Mouse (Mus musculus) liver, adult (tissue): Measurements from ENCODE around the gene Nr2e1.

Experiments
- GATA4 ChIP-seq: IDR thresholded peaks from 2 replicates; pipeline ENCODE4 v1.6.1; 2014; ENCODE audit warnings: mild to moderate bottlenecking, low read length; ENCODE audit not compliant: insufficient replicate concordance

The Nr2e1 gene

DNA sequence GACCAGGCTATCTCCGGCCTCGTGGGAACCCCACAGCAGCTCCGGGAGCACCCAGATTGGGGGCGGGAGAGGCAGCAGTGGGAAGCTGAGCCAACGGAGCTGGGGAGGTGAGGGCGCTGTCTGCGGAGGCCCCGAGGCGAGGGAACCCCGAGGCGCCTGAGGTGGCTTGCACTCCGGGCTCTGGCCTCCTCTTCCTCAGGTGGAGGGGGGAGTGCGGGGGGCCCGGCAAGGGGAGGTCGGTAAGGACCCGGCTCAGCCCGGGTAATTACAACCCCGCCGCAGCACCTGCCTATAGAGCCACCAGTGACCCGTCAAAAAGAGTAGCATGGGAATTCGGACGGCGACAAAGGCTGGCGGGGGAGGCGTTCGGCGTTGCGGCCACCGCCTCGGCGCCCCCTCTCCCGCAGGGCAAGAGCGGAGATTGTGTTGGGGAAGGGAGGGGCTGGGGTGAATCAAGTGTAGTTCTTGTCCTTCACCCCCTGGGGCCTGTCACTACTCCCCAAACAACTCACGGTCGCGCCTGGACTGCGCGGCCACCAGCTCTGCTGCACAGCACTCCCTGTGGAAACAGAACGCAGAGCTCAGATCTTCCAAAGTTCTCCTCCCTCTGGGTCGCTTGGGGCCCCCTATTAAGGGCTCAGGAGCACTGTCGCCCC lies 3.8 kb downstream of the Nr2e1 start:
- no peak for TF ChIP-seq GATA4

DNA sequence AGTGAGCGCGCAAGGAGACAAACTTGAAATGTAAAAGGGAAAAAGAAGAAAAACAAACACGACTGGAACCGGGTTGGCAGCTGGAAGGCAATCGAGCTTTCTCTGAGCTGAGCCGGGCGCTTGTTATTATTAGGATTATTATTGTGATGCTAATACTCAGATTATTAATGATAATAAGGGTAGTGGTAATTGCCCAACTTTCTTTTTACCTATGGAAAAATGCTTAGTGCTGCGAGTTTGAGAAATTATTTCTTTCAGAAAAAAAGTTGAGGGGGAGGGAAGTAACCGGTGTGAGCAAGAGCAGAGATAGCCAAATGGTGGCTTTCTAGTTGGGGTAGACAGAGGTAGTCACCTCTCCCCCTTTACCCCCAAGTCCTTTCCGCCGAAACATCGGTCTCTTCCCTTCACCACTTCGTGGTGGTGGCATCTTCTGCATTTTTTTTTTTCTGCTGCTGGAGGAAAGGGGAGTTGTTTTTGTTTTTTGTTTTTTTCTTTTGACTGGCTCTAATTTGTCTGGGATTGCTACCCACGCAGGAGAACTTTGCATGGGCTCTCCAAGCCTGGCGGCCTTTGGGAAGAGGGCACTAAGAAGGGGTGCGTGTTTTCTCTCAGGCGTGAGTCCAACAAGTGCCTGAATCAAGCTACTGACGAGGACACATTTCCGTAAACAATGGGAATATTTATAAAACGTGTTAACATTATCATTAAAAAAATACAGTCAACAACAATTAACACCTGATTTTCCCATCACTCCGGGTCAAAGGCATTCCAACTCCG lies 4.5 kb downstream of the Nr2e1 start:
- no peak for TF ChIP-seq GATA4

DNA sequence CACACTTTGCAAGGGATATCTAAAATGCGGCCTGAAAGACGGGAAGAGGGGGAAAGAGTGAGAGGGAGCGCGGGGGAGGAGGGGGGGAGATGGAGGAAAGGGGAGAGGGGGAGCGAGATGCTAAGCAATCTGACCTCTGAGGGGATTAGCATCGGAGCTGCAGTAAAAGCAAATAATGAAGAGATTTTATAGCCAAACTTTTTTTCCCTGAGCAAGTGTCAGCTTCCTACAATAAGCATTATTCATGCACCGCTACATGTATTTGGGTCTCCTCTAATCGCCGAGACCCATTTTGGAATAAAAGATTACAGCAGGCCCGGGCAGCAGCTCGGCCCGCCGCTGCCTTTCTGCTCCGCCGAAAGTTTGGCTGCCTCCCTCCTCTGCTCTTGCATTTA lies 5.2 kb downstream of the Nr2e1 start:
- no peak for TF ChIP-seq GATA4

DNA sequence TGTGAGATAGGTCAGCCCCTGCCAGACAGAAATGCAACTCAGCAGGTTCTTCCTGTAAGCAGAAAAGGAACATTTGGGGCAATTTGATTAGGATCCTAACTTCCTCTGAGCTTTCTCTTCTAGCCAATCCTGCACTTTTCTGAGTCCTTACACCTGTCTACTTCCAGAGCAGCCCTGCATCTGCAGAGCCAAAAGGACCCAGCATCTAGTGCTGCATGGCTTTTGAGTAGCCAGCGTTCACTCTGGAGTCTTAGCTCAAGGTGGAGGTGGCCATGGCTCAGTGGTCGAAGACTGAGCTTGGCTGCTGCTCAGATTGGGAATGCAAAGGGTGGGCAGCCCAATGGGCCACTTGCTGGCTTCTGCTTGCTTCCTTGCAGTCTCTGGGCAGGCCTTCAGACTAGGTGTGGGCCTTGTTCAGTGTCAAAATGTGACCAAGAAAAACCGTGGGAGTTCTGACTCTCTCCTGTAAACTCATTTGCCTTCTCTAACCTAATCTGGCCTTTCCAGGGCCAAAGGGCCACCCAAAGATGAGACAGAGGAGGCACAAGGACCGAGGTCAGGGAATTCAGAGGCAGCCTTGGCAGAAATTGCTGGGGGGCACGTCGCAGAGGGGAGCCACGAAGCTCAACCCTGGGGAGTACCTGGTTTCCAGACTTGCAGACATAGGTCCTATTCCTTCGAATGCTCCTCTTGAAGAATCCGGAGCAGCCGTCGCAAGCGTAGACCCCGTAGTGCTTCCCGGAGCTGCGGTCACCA lies 5.7 kb downstream of the Nr2e1 start:
- TF ChIP-seq GATA4 = no peak

DNA sequence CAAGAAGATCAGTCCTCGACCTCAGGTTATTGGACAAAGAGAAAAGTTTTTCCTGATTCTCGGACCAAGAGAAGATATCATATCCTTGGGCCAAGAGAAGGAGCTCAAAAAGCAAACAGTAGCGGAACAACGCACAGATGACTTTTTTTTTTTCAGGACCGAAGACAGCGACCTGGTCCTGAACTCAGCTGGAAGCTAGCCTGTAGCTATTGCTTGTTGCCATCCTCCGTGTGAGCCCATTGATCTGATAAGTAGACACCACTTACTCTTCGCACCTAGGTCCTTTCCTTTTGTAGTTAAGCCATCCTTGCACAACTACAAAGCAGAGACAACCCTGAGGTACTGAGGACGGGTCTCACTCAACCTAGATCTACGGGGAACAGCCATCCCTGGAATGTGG lies 8.8 kb downstream of the Nr2e1 start:
- TF ChIP-seq GATA4 = no peak

DNA sequence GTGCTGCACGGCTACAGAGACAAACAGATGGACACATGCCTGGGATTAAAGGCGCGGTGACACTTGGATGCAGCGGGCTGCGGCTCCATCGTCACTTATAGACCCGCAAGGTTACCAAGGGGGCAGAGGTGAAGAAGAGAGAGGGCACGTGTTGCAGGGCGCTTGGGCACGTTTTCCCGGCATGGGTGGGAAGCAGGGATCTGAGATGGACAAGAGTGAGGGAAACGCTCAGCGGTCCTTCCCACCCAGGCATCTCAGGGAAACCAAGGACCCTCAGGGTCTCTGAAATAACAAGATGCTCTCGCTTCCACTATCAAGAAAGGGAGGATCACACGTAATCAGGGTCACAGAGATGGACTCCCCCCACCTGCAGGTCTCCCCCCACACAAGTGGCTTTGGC lies 10.5 kb downstream of the Nr2e1 start:
- TF ChIP-seq GATA4 = no peak

DNA sequence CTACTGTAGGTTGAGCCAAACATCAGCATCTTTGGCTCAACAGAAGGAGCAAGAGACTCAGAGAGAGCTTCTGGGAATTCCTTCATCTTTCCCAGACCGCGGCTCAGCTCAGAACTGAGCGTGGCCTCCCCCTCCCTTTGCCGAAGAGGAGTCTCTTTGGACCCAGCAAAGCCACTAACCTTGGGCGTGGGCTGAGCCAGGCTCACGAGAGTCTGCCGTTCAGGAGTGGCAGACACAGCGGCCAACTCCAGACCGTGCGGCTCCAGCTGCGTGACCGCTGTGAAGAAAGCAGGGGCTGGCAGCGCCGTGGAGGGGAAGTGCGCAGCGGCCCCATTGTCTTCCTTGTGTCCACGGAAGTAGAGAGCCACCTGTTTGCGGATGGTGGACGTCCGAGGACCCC lies 10.9 kb downstream of the Nr2e1 start:
- no peak for TF ChIP-seq GATA4

DNA sequence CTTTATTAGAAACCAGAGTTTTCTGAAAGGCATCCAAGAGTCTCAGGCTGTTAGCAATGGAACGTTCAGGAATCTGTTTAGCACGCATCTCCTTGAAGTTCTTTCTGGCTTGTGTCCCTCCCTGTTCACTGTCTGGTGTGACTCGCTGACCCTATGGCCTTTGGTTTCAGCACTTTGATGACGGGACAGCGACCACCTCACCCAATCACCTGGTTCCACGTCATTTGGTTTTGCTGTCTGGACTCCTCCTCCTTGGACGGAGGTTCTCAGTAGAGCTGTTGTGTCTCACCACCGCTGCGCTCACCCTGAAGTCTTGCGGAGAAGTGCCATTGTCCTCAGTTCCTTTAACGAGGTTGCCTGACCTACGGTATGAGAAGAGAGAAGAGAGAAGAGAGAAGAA lies 21.2 kb downstream of the Nr2e1 start:
- TF ChIP-seq GATA4 = no peak

DNA sequence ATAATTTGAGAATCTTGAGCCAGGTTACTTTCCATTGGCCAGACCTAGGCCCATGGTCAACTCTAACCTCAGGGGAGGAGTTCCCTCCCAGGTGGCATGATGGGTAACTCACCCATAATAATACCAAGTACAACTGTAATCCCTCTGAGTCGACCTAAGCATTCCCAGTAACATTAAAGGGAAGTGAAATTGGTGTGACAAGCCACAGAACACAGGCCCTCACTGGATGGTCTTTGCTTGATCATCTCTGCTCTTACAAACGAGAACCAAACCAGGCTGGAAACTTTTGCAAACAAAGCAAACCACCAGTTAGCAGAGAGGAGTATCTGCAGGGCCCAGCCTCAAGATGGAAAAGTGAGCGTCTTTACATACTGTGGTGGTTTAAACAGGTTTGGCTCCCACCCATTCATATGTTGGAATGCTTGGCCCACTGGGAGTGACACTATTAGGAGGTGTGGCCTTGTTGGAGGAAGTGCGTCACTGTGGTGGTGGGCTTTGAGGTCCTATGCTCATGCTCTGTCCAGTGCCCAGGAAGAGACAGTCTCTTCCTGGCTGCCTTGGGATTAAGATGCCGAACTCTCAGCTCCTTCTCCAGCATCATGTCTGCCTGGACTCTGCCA lies 23.7 kb downstream of the Nr2e1 start:
- TF ChIP-seq GATA4 = no peak

DNA sequence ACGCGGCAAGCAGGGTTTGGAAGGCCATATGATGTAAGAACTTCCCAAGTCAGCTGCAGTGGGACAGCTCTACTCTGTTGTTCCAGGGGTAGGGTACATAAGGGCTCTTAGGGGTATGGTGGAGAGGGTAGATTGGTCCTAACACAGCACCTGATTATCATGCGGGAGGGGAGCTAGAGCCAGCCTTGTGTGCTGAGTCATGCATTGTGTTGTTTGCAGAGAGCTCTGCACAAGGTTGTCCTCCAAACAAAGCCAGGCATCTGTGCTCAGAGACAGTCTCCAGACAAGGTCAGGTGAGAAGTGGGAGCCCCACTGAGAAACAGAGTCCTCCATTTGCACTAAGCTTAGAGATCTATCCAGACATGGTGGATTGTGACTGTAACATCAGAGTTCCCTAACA lies 36.9 kb downstream of the Nr2e1 start:
- no peak for TF ChIP-seq GATA4

DNA sequence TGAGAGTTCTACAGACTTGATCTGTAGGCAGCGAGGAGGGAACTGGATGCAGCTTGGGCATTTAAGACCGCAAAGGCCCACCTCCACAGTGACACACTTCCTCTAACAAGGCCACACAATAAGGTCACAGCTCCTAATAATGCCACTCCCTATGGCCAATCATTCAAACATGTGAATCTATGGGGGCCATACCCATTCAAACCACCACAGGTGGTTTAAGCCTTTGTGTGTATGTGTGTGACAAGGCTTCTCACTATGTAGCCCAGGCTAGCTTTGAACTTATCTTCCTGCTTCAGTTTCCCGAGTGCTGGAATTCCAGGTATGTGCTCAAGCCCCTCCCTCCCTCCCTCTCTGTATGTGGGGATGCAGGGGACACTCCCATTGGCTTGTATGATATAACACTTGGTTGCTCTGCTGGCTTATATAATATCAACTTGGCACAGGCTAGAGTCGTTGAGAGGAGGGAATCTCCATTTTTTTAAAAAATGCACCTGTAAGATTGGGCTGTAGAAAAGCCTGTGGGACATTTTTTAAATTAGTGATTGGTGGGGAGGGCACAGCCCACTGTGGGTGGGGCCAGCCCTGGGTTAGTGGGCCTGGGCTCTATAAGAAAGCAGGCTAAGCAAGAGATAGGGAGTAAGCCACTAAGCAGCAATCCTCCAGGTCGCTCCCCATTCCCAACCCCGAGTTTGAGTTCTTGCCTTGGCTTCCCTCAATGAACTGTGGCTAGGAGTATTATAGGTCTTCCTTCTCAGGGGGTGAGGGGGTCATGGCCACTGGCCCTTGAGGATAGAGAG lies 37.5 kb downstream of the Nr2e1 start:
- TF ChIP-seq GATA4 = no peak

DNA sequence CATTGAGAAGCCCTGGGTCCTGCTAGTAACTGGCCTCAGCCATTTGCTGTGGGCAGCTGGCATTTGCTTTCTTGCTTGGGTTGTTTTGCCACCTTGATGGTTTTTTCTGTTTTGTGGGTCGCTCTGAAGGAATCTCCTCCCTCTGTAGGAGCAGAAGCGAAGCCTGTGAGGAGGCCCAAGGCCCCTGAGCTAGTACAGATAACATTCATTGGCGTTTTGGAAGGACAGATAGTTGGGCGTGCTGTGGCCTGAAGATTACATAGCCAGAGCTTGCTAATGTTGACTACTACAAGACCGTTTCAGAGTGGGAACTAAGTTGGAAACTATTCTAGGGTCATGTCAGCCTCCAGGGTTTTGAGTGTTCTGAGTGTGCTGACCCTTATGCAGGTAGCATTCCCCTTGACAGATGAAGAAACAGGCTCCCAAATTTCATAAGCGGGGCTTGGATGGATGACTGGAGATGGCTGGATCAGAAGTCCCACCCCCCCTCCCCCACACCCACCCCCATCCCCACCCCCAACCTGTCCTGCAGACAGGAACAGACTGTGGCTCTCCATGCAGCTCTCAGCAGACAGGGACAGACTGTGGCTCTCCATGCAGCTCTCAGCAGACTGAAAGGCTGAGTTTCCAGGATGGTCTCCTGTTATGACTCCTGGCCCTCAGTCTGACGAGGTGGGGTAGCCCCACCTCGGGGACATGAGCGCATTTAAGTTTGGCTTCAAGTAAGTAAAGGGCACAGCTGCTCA lies 45.7 kb downstream of the Nr2e1 start:
- TF ChIP-seq GATA4 = no peak

DNA sequence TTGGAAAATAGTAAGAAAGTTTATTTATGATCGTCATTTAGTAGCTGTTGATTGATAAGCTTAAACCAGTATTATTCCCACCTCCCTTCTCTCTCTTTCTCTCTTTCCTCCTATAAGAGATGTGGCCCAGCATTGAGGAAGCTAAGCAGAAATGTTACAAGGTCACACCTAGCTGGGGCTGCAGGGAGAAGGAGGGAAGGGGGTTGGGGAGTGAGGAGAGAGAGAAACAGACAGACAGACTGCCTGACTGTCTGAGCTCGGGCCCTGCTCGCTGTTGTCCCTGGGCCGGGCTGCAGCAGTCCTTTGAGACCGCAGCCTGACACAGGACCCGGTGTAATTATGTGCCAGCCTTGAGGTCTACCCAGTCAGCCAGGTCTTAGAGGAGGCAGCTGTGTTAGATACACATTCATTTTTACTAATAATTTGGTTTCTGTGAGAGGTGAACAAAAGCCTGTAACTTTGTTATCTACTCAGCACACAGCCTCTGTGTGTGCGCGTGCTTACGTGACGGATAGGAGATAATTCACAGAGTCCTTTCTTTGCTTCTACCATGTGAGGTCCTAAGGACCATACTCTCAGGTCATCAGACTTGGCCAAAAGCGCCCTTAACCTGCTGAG lies 49.5 kb downstream of the Nr2e1 start:
- TF ChIP-seq GATA4 = no peak

DNA sequence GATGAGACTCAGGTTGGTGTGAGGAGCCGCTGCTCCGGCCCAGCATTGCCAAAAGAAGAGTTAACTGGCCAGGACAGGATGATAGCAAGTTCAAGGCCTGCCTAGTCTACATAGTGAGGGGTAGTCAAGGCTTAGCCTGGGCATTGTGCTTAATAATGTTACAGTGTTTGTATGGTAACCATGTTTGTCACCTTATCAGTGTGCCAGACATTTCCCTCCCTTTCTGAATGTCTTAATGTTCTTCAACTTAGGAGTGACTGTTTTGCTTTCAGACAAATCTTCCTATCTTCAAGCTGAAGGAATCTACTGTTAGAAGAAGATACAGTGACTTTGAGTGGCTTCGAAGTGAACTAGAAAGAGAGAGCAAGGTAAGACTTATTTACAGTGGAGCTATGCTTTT lies 57.8 kb downstream of the Nr2e1 start:
- no peak for TF ChIP-seq GATA4

DNA sequence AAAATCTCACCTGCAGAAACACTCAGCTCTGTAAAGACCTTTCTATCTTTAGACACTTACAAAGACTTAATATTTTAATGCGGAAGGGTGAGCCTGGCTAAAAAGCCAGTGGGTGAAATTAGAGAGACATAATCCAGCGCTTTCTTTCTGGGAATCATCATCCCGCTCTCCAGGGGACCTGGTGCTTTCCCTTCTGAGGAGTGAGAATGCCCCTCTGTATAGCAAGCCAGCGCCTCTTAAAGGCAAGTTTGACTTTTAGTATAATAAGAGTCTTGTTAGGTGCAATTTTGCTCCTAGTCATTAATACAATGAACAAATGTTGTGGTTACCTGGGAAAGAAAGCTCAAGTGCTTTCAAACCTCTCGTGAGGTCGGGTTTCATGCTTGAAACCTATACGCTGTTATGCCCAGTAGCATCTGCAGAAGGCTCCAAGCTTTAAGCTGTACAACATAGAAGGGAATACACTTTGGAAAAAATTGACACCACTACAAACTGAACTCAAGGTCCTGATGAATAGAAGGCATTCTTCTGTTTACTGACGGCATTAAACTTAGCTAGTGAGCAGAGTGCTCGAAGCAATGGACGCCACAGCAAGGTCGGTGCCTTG lies 59.8 kb downstream of the Nr2e1 start:
- no peak for TF ChIP-seq GATA4
